Mouse (Mus musculus) MEL-GATA-1-ER (cell line): ENCODE measurements at regions not wholly inside any gene's neighbourhood (a gene's known extent, or its start where the extent isn't known, plus 50 kb on each side); places are given as distances from the start of the nearest gene placed in this dataset.
"Not testable (repeated sequence)": the region's sequence is repeated elsewhere in the genome, so short reads cannot be mapped to it uniquely, and the experiment has no call there.

Experiments
- DNase-seq: peaks from one replicate; pipeline ENCODE4 v3.0.0-alpha.2; 2012; ENCODE audit warnings: low read depth; ENCODE audit errors: extremely low read depth

DNA sequence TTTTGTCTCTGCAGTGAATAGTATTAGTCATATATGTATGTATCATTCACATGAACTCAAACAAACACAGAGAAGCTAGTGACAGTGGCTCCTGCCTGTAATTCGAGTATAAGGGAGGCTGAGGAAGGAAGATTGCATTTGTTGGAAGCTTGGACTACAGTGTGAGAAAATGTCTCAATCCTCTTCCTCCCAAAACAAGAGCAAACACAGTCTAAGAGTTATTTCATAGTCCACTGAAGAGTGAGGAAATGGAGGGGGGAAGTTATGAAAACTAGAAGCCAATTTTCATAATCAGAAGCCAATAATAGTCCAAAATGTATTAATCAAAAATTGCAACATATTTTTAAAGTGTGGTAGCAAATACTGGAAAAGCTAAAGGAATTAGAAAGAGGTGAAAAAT is 95.6 kb upstream of the Cdyl start:
- DNase-seq, result no peak

DNA sequence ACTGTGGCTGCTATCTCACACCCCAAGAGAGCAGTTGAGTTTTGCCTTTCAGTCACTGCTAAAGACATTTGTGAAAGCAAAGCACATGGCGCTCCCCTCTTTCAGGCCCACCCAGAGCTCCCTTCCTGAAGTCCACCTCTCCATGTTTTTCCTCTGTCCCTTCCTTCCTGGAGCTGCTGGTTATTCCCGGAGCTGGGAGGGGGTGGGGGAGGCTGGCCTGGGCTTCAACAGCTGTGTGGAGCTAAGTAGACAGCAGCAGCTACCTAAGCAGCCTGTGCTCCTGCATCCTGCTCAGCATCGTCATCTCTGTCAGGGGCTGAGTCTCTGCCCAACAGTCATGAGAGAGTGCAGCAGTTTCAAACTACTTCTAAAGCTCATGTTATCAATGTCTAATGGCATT is 78.0 kb upstream of the Cdyl start:
- DNase-seq, result no peak

DNA sequence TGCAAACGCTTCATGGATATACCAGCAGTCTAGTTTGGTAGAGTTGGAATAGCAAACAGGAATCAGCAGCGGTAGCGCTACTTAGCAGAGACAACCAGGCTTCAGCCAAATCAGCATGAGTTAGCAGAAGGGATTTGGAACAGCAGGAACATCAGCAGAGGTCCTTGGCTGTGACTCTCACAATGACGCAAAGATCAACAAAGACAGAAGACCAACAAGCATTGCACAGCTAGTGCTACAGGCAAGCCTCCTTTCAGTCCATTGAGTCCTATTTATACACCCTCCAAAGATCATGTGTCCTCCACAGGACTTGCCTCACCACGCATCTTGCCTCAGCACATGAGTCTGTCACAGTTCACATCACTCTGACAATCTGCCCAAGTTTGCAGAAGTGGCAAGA is 61.6 kb upstream of the Cdyl start:
- no peak for DNase-seq

DNA sequence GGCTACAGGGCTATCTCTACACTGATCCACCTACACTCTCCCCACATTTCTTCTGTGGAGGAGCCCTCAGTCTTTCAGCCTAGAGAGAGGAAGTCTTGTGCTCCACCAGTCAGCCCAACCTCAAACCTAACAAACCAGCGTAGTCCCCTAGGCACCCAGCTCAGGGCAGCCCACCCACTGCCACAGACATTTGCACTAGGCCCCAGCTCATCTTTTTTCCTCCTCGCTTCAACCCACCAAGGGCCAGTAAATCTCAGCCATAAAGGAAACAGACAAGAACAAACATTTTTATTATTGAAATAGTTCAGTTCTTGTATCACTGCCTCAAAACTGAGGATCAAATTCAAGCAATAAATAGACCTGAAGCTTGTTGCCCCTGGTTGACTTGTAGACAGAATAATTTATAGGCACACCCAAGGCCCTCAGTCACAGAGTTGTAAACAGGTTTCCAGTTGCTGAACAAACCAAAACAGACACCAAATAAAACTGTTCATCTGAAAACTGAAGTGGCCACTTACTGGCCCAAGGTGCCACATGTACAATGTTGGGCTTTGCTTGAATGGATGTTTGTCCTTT is 58.0 kb upstream of the Cdyl start:
- no peak for DNase-seq

DNA sequence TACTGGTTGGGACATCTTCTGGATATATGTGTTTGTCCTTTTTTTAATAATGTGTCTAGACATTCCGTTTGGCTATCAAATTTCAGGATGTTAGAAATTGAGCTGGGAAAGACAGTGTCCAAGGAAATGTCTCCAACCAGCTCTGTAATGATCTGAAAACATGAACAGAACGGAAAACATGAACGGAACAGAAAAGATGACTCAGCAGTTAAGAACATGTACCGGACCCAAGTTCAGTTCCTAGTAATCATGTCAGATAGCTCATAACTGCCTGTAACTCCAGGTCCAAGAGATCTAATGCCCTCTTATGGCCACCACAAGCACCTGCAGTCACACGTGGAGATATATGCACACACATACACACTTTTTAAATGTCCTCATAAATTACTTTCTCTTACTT is 56.6 kb upstream of the Cdyl start:
- DNase-seq, result no peak

DNA sequence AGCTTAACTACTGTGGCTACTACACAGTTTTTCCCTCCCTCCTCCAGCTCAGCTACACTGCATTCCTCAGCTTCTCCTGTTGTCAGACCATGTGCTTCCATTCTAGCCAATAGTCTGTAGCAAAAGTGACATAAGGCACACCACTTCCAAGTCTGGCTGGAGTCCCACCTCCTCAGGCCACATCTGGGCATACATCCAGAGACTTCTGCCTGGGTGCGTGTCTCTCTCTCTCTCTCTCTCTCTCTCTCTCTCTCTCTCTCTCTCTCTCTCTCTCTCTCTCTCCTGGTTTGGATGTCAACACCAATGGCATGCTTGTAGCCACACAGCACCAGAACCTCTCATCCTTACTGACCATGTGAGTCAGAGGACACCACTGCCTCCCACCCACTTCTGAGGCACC is 55.6 kb upstream of the Cdyl start:
- DNase-seq, result no peak

DNA sequence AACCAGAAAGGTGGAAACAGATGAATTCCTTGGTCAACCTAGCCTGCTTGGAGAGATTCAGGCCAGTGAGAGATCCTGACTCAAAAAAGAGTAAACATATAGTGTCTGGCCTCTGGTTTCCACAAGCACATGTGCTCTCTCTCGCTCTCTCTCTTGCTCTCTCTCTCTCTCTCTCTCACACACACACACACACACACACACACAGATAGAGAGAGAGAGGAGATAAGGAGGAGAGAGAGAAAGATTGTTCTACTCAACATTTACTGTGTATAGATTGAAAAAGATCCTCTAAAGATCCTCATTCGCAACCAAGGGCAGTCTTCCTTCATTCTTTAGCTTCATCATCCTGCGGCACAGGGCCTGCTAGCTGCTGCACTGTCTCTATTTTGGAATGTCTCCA is 54.9 kb upstream of the Cdyl start:
- no peak for DNase-seq

DNA sequence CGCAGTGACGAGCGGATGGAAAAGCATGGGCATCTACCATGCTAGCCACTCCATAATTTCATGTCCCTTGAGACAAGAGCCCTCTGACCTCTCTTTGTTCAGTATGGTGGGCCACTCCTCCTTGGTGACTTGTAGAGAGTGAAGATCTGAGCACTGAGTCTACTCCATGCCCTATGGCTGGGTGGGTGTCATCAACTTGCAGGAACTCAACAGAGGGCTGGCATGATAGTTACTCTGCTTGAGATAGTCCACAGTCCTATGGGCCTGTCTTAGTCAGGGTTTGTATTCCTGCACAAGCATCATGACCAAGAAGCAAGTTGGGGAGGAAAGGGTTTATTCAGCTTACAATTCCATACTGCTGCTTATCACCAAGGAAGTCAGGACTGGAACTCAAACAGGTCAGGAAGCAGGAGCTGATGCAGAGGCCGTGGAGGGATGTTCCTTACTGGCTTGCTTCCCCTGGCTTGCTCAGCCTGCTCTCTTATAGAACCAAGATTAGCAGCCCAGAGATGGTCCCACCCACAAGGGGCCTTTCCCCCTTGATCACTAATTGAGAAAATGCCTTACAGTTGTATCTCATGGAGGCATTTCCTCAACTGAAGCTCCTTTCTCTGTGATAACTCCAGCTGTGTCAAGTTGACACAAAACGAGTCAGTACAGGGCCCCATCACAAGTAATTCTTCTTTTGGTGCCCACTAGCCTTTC is 52.6 kb upstream of the Cdyl start:
- not testable (repeated sequence) for DNase-seq

DNA sequence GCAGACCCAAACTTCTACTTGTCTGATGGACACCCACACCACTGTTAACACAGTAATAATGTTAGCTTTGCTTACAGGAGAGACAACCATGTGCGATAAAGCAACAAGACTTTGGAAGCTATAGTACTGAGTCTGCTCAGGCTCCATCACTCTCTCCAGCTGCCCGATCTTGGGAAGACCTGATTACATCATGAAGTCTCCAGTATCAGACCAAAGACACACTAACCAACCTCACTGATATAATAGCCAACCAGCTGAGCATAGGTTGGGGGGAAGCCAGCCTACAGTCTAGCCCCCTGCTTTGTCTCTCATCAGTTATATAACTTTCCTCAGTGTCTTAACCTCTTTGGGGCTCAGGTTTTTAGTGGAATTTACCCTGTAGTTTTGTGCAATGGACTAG is 51.9 kb upstream of the Cdyl start:
- no peak for DNase-seq
